In genomic region chr1:185363526-185364182, GRCm38 (mm10) we compare ENCODE assay signal across 8 mouse cellular contexts. TPM values are rescaled to one million over a fixed set of nuclear protein-coding genes. Genes with fewer than 3 reads are reported as not detected.
DNase-seq lines count a peak whose midpoint lies in the region; ATAC-seq and TF ChIP-seq lines count a peak whose summit lies in the region.

No protein-coding gene starts in this region.

- peak overlapping the region; percentile 98 for H3K4me3 ChIP-seq in gastrocnemius, adult 2 months
- peak overlapping the region; percentile 70 for H3K4me3 ChIP-seq in hindbrain, embryonic 15.5 days

- peak overlapping the region; percentile 100 for H3K27ac ChIP-seq in gastrocnemius, adult 2 months
- peak overlapping the region; percentile 94 for H3K27ac ChIP-seq in hindbrain, embryonic 15.5 days (replicated peaks)

- peak; percentile 64 for ATAC-seq in common myeloid progenitor, adult 5-6 weeks (replicated peaks; ENCODE audit: low read depth, poor library complexity, severe bottlenecking)
- peak; percentile 13; the same call in 1 of the 2 replicates for ATAC-seq in hindbrain, embryonic 15.5 days (ENCODE audit: low FRiP score, low read depth)

- 0 out of 2 replicates have a peak, but pooled peaks cover 6% of the 10 kb centered on the region for H3K36me3 ChIP-seq in hindbrain, embryonic 15.5 days

- peak overlapping the region; percentile 84 for H3K4me2 ChIP-seq in hindbrain, embryonic 15.5 days

- intact Hi-C loops in gastrocnemius, adult 2 months (cut with DNase I) = loop anchor here (2.0 kb wide), 1 partner anchor 35 kb away; the partner anchor contains the start of gene Iars2

- H3K4me1 ChIP-seq in hindbrain, embryonic 15.5 days (replicated peaks) = peaks cover 28% of the 10 kb centered on the region

- no peak for TF ChIP-seq CTCF in gastrocnemius, adult 2 months (IDR thresholded peaks at IDR 0.05)

- WGBS in hindbrain, embryonic 15.5 days = 5% methylated on average over 22 of the region's 22 CpGs

- peak overlapping the region; percentile 89 for H3K9ac ChIP-seq in hindbrain, embryonic 15.5 days

- DNase-seq in 3134 (ENCODE audit: extremely low read depth, insufficient read length, low spot score) = peak; percentile 61
- peak; percentile 26 for DNase-seq in T-cell, adult 2 months (ENCODE audit: low spot score)
- DNase-seq in gastrocnemius, adult 2 months = peak; percentile 75
- peak; percentile 22 to 26 for DNase-seq in left cerebral cortex, adult 18-20 months (ENCODE audit: low spot score in 2 of 2)
- DNase-seq in lung, postnatal 36 days = peak; percentile 62
- peak; percentile 40 to 50 for DNase-seq in right cerebral cortex, adult 2 months (ENCODE audit: low spot score in 2 of 2)

- H3K9me3 ChIP-seq in hindbrain, embryonic 15.5 days = no peaks in the 10 kb centered on the region

- H3K27me3 ChIP-seq in hindbrain, embryonic 15.5 days = no peaks in the 10 kb centered on the region

RNA-seq across cellular contexts. Expression of gene Eprs, which starts 0.8 kb away (rescaled TPM):
- 236 and 247 TPM in 2 replicates for total RNA-seq in common myeloid progenitor, adult 5-6 weeks (2017)
- total RNA-seq in gastrocnemius, adult 2 months (2021) = 100 to 1,000 TPM; 134 to 157 TPM
- 122 and 136 TPM in 2 replicates for polyA plus RNA-seq in hindbrain, embryonic 15.5 days (2015; fragmentation: Nextera tagmentation; extraction: Ambion mirVana)
- 10 to 100 TPM; 68.7 to 72.2 TPM for total RNA-seq in left cerebral cortex, adult 18-20 months (2021)

RNA-seq across cellular contexts. Expression of gene Bpnt1, which starts 31.7 kb away (rescaled TPM):
- 20.1 and 22.2 TPM in 2 replicates for total RNA-seq in common myeloid progenitor, adult 5-6 weeks (2017)
- total RNA-seq in gastrocnemius, adult 2 months (2021) = 10 to 100 TPM; 14.7 to 23.0 TPM
- 57.2 and 60.1 TPM in 2 replicates for polyA plus RNA-seq in hindbrain, embryonic 15.5 days (2015; fragmentation: Nextera tagmentation; extraction: Ambion mirVana)
- total RNA-seq in left cerebral cortex, adult 18-20 months (2021) = 10 to 100 TPM; 70.2 to 79.3 TPM

RNA-seq across cellular contexts. Expression of gene Iars2, which starts 34.5 kb away (rescaled TPM):
- total RNA-seq in common myeloid progenitor, adult 5-6 weeks (2017) = 53.2 and 60.1 TPM in 2 replicates
- total RNA-seq in gastrocnemius, adult 2 months (2021) = 10 to 100 TPM; 35.2 to 43.2 TPM
- polyA plus RNA-seq in hindbrain, embryonic 15.5 days (2015; fragmentation: Nextera tagmentation; extraction: Ambion mirVana) = 18.8 and 19.6 TPM in 2 replicates
- total RNA-seq in left cerebral cortex, adult 18-20 months (2021) = 10 to 100 TPM; 28.8 to 32.1 TPM

Comparison
In these comparisons a context has a peak if more than half of its experiments do, and no peak if none do; other contexts are left out.
1. Peak in every context shown above with its lines: DNase-seq, ATAC-seq, H3K4me3 ChIP-seq and H3K27ac ChIP-seq.
2. DNase-seq: peak in every context shown above with its lines; median percentile 75 in gastrocnemius, adult 2 months; 62 in lung, postnatal 36 days; 61 in 3134; 45 in right cerebral cortex, adult 2 months; 26 in T-cell, adult 2 months; 24 in left cerebral cortex, adult 18-20 months.